Mouse (Mus musculus) frontal cortex, postnatal 10 days (tissue): Measurements from ENCODE around the gene Doc2g.

ENCODE experiments used
- DNase-seq, 2 experiments: peaks; one replicate each; pipeline ENCODE4 v3.0.0; 2022; ENCODE audit warnings: low spot score in 2 of 2, mixed read lengths in 1 of 2

Gene Doc2g

DNA sequence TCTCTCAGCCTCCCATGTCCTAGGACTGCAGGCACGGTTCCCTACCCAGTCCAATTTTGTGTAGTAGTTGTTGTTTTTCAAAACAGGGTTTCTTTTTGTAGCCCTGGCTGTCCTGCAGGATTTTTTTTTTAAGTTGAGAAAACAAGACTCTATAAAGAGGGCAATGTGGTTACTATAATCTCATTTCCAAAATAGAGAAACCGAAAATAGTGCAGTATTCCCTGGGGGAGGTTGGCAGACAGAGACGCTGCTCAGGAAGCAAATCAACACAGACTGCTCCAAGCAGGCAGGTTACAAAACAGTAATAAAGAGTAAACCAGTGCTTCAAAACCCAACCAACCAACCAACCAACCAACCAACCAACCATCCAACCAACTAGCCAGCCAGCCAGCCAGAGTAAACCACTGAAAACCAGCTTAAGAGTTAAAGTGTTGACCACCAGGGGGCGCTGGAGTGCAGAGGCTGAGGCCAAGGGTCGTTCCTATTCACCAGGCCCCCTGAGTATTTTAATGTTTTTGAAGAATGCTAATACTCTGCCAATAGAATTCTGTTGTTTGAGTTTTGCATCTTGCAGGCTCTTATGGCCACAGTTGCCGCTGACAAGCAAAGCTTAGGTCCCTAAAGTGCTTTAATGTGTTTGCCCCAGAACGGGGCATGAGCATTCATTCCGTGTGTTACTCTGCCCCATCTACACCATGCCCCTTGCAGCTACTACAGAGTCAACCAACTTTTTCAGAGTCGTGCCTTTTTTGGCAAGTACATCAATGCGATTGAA lies 48.8 kb downstream of the Doc2g start:
- peak in 1 of 2 experiments; percentile 38 for DNase-seq

DNA sequence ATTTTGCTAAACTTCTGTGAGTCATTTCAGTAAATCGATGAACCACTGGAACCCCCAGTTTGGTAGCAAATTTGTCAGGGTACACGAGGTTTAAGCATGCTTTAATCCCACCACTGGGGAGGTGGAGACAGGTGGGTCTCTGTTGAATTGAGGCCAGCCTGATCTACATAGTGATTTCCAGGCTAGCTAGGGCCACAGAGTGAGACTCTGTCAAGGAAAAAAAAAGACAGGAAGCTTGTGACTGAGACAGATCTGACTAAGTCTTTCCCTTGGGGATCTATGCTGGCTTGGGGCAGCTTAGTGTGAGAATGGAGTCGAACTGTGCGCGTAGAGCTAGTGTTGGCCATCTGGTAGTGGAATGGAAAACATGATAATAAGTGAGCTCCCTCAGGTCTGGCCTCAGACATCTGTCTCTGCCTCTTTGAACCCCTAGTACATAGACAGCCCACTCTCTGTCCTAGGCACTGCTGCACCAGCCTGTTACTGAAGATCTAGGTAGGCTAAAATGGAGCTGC lies 49.5 kb downstream of the Doc2g start:
- DNase-seq = no peak

- no peak for DNase-seq
These were observed 51.5 kb downstream of the Doc2g start for GRCm38 (mm10) chr19:4054613-4055012.

DNA sequence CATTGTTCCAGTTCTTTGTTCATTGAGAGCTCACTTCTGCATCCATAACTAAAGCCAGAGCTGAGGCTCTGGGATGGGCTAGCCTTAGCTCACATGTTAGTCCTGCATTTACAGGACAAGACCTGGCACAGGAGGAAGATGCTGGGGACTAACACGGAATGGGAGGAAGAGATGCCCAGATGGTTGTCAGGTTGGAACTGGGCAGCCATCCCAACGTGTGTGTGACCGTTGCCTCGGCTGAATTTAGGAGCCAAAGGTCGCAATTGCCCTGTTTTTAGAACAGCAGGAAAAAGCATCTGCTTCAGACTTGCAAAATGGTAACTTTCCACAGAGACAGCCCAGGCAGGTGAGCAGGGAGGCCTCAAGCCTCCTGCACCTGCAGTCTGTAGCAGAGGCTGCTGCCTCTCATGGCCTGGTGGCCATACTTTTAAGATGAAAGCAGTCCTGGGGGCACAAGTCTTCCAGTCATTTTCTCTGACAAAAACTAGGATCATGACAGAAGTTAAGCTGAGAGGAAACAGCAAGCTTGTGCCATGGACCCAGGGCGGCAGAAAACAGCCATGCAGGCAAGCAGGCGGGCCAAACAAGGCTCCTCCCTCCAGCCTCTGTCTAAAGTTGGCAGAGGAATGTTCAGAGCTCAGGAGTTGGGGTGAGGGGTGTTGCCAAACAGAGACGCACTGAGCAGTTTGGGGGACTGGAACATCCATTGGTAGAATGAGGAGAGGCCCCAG lies 52.3 kb downstream of the Doc2g start:
- no peak for DNase-seq

DNA sequence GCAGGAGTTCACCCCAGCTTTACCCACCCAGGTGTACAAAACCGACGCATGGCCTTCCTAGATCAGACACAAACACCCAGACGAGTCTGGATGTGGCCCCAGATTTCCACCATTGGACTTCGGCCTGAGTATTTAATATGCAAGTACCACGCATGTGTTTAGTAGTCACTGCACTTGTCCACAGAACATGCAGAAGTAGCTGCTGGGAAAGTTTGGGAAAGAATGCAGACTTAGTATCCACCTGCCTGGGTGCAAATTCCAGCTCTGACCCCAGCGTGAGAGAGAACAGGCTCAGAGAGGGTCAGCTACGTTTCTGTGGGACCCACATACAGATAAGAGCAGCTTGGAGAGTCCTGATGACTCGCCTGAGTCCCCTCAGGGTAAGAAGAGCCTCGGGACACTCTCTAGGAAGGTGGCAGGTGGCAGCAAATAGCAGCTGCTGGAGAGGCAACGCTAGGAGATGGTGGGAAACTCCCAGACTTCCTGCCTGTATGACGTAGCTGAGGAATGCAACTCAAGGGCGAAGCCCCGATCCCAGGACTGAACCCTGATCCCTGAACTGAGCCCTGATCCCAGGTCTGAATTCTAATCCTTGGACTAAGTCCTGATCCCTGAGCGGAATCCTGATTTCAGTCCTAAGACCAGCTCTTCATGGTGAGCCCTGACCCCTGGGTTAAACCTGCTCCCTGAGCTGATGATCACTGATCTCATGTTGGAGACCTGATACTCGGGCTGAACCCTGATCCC lies 53.0 kb downstream of the Doc2g start:
- DNase-seq = no peak
